Mouse (Mus musculus) heart, adult 11 months (tissue): ENCODE measurements around the gene Gbx1.
A peak's percentile ranks its signal among the peaks of the same experiment; 100 is the strongest.

Experiments used
- DNase-seq: peaks from one replicate; pipeline ENCODE4 v3.0.0; 2022

Gbx1 gene

GRCm38 (mm10) chr5:24474723-24475261, 52.2 kb downstream of the Gbx1 start:
- DNase-seq: peak; percentile 93

DNA sequence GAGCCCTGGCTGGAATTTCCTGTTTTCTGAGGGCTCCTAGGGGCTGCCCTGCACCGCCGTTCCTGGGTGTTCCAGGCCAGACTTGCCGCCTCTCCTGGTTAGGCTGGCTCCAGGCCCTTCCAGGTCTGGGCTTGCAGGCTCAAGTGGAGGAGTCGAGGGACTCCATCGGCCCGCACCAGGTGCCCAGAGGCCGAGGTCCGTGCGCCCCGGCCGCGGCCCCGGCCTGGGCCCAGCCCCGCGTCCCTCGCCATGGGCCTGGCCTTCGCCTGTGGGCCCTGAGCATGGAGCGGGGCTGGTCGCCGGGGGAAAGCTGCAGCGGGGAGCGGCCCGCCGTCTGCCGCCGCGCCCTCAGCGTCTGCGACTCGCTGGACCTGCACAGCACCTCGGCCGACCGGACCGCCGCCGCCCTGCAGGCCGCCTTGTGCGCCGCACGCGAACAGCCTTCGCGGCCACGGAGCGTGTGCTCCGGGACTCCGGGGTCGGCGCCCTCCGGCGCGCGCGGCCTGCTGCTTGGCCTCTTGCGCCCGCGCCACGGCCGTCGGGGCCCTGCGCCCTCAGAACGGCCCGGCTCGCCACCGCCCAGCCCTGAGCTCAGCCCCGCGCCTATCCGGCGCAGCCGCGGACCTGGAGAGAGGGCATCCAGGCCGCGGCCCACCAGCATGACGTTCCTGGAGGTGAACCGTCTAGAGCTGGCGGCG, 52.8 kb downstream of the Gbx1 start:
- no peak for DNase-seq

GRCm38 (mm10) chr5:24472884-24473619, 54.0 kb downstream of the Gbx1 start:
- no peak for DNase-seq

DNA sequence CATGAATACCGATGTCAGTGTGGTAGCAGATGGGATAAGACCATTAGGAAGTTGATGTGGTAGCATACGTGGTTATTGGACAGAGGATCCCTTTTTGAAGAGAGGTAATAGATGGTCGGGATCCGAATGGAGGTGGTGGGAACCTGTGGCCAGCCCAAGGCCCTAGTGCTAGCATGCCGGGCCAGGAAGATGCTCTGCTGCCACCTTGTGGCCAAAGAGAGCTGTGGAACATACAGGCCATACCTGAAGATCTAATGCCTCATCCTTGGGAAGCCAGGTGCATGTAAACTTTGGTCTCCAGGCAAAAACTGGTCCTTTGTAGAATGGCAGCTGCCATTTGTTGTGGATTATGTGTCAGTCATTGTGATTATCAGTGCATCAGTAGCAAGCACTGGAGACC, 56.4 kb downstream of the Gbx1 start:
- DNase-seq: peak; percentile 96

GRCm38 (mm10) chr5:24466762-24467161, 60.2 kb downstream of the Gbx1 start:
- no peak for DNase-seq

- peak; percentile 93 for DNase-seq
These were observed 71.4 kb downstream of the Gbx1 start for GRCm38 (mm10) chr5:24455613-24456012.

DNA sequence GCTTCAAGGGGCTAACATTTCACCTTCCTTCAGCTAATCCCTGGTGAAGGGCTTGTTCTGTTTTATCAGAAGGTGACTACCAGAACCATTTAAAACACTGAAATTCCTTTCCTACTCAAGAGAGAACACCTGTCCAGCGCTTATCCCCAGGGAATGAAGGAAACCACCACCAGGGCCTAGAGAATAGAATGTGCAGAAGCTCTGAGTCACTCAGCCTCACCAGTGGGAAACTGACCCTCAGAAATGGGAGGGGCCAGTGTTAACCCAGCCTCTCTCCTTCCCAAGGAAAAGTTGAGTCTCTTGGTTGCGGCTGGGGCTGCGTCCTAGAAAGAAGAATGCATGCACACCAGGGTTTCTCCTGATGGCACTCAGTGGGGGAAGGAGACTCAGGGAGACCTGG, 71.9 kb downstream of the Gbx1 start:
- no peak for DNase-seq

DNA sequence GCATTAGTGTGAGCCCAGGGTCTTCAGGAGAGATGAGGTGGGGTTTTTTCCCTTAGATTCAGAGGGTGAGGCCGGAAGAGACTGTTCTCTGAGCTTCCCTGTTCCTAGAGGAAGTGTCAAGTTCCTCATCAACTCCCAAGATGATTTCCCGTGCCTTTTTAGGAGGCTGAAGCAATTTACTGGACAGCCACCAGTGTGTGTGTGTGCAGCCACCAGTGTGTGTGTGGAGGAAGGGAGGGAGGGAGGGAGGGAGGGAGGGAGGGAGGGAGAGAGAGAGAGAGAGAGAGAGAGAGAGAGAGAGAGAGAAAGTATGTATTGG, 73.1 kb downstream of the Gbx1 start:
- peak; percentile 94 for DNase-seq

GRCm38 (mm10) chr5:24453283-24453984, 73.6 kb downstream of the Gbx1 start:
- no peak for DNase-seq
